Mouse (Mus musculus): ENCODE results near the gene Arhgef5.
"Not testable (repeated sequence)": the region's sequence is repeated elsewhere in the genome, so short reads cannot be mapped to it uniquely, and the experiment has no call there.

Gene Arhgef5

GRCm38 (mm10) chr6:43265363-43266041 is at the start of gene Arhgef5:
Gene Arhgef5, plus strand, starts transcription at chr6:43265582.
- peak; percentile 75 for DNase-seq

DNA sequence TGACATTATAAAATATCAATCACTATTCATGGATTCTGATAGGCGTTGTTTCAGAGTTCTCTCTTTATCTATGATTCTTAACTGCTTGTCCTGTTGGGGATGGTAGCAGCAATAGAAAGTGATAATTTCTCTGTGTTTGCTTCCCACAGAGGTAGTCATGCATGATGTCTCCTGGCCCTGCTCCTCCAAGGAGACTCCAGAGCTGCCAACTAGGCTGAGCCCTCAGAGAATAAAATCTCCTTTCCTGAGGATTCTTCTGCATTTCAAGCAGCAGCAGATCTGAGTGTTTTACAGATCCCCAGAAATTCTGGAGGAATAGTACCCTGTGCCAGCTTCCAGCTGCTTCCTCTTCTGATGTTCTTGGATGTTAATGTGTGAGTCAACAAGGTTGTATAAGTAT is 34.1 kb upstream of the Arhgef5 start, which contains the start of gene Olfr47:
Gene Olfr47 (plus strand): TSS at position 275 of the 400 bp plus-strand sequence.
- DNase-seq: not testable (repeated sequence)

GRCm38 (mm10) chr6:43242061-43242460 is 23.3 kb upstream of the Arhgef5 start:
- DNase-seq: peak; percentile 21

DNA sequence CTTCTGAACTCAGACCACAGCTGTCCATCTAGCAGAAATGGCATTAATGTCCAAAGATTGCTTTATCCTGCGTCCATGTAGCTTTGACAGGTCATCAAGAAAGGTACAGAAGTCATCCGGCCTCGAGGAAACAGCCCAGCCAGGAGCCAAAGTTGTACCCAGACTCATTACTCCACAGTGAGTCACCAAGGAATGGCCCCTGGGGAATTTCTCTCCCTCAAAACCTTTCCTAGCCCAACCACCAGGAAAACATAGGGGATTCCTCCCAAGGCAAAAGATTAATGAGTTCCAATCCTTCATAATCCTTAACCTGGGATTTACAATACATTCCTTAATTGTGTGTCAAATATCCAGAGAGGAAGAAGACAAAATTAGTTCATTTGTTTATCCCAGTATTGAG is 18.0 kb upstream of the Arhgef5 start:
- no peak for DNase-seq

DNA sequence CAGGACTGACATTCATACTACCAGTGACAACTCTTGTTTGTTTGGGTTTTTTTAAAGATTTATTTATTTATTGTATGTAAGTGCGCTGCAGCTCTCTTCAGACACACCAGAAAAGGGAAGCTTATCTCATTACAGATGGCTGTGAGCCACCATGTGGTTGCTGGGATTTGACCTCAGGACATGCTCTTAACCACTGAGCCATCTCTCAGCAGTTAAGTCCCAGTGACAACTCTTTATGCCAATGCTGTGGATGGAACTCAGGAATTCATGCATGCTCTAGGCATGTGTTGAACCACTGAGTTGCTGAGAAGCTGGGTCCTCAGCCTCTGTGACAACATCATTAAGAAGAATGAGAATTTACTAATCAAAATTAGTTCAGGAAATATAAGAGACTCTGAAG is 12.4 kb upstream of the Arhgef5 start:
- DNase-seq: no peak

GRCm38 (mm10) chr6:43254193-43254926 is 11.0 kb upstream of the Arhgef5 start:
- DNase-seq: no peak

GRCm38 (mm10) chr6:43260756-43261155 is 4.6 kb upstream of the Arhgef5 start:
- no peak for DNase-seq

- DNase-seq: peak; percentile 58
Measured at GRCm38 (mm10) chr6:43266356-43266755, 974 bp downstream of the Arhgef5 start.

GRCm38 (mm10) chr6:43272597-43272996 is 7.2 kb downstream of the Arhgef5 start:
- no peak for DNase-seq

DNA sequence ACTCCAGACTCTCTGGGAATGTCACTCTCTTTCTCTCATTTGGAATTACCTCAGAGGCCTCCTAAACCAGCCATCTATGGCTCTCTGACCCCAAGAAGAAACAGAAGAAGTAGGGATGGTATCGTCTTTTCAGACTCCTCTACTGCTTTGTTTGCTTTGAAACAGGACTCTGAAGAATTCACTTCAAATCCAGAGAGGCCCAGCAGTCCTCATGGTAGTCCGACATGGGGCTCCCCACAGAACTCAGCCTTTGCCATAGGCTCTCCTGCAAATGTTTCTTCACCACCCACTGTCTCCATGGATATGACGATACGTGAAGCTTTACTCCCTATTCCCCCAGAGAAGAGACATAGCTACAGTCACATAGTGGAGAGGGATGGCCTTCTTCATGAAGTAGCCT is 8.7 kb downstream of the Arhgef5 start:
- DNase-seq: no peak

DNA sequence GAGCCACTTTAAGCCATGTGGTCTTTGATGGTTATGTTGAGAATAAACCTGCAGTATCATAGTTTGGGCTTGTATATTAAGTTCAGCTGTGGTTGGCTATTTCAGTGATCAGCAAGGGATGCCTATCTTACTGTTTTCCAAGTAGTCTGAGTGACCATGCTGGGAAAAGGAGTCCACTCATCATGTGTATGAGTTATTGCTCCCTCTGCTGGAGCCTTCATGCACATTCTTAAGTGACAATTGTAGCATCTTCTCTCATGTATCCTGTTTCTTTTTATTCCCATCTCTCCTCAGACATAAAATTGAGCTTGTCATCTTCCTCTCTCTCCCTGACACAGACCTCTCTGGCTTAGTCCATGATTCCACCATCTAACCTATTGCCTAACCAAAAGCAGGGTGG is 12.9 kb downstream of the Arhgef5 start:
- DNase-seq: peak; percentile 55

DNA sequence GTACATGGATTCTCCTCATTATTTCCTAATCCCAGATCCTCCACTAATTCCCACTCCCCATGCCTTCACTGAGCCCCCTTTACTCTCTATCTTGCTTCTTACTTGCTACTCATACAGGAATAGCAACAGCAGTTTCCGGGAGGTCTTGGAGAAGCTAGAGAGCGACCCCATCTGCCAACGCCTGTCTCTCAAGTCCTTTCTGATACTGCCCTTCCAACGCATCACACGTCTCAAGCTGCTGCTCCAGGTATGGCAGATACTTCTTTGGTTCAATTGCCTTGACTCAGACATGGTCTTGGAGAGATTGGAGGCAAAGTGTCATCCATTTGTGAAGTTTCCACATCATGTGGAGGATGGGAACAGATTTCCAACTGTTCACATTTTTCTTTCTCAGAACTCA is 15.1 kb downstream of the Arhgef5 start:
- DNase-seq: no peak

DNA sequence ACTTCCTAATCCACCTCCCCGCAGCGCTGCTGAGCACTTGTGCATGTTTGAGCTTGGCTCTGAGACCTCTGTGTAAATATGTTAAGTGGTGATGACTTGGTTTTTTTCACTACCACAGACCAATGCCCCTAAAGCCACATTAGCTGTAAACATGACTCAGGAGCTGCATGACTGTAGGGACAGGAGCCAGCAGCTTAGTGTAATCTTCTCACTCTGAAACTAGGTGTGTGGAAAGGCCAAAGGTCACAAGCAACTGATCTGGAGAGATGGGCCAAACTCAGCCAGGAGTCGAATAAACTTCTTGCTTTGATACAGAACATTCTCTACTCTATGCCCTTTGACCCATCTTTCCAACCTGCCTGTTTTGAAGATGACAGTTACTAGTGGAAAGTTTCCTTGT is 26.7 kb downstream of the Arhgef5 start:
- no peak for DNase-seq

- DNase-seq: peak; percentile 44
Measured at GRCm38 (mm10) chr6:43292471-43293076, 27.2 kb downstream of the Arhgef5 start.

GRCm38 (mm10) chr6:43293175-43293574 is 27.8 kb downstream of the Arhgef5 start:
- no peak for DNase-seq

DNA sequence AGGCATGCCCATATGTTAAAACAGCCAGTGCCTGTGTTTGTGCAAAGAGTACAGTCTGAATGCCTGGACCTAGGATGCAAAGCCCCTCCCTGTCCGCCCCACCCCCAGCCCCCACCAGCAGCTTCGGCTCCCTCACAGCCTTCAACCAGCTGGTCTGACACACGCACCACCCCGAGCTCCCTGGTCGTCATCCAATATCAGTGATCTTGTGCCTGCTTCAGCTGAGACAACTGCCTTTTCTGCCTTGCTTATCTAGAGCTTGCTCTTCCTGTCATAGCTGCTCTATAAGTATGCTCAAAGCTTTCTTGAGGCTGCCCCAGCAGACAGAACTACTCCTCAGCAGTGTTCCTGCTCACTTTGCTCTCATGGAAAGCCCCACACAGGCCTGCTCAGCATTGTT is 30.5 kb downstream of the Arhgef5 start:
- no peak for DNase-seq

DNA sequence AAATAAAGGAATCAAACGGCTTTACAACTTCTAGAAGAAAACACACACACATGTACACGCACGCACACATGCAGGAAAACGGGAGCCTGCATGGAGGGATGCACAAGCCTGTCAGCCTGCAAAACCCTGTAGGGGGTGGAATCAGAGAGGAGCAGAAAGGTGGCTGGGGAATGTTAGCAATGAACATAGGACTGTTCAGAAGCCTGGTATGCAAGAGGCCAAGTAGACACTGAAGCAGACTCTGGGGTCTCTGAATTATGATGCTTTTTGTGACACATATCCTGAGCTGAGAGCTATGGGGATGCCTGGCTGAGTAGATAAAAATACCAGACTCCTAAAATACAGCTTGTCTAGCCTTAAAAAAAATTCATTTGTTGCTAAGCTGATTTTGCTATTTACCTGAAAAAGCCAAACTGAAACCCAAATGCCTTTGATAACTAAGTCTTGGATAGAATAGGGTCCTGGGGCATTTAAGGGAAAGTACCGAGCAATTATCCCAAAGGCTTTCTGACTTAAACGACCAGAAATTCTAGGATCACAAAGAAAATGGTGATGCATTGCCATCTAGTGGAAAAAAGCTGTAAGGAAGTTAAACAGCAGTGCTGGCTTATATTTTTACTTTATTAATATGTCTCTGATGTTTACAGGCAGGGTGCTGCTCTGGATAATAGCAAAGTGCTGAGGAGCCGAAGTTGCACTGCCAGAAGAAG is 31.6 kb downstream of the Arhgef5 start:
- no peak for DNase-seq

DNA sequence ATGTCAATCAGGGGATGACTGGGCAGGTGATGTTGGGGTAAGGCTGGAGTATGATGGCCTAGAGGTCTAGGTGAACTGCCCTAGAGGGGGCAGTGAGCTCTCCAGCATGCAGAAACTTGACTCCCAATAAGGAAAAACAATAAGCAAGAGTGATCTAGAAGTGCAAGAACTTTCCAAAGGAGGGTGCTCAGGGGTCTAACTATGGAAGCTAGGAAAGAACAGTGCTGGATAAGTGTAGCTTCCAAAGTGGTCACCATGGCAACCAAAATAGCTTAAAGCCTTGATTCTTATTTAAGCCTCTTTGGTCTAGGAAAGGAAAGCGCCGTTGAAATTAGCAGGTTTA is 32.1 kb downstream of the Arhgef5 start:
- no peak for DNase-seq

DNA sequence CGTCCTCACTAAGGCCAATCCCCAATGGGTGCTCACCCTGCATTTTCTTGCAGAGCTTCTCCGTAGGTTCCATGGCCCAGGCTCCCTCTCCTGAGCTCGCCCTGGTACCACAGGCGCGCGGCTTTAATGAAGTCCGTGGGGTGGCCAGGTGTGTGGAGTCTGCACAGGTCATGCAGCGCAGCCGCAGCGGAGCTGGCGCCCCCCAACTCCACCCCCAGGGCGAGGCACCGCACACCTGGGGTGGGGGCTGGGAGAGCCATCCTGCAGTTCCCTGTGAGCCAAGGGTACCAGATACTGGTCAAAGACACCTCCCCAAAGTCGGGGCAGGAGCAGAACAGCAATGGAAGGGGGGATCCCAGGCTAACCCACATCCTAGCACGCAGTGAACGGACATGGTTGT is 44.1 kb downstream of the Arhgef5 start, which contains the start of gene Nobox:
Gene Nobox (minus strand): TSS at position 101 of the 400 bp plus-strand sequence.
- no peak for DNase-seq

GRCm38 (mm10) chr6:43310071-43310470 is 44.7 kb downstream of the Arhgef5 start:
- DNase-seq: no peak

- DNase-seq: no peak
Measured at GRCm38 (mm10) chr6:43312546-43312945, 47.2 kb downstream of the Arhgef5 start.

- no peak for DNase-seq
Measured at GRCm38 (mm10) chr6:43312961-43313656, 47.7 kb downstream of the Arhgef5 start.

GRCm38 (mm10) chr6:43333479-43333878 is 68.1 kb downstream of the Arhgef5 start:
- no peak for DNase-seq

All from lung, postnatal 14 days (tissue).